Mouse (Mus musculus): ENCODE results near the gene Klhl33.
"Not testable (repeated sequence)": the region's sequence is repeated elsewhere in the genome, so short reads cannot be mapped to it uniquely, and the experiment has no call there.

Gene Klhl33

GRCm38 (mm10) chr14:50903973-50904827, 6.9 kb upstream of the Klhl33 start:
- DNase-seq (ENCODE audit: low read depth, low spot score): no peak

- not testable (repeated sequence) for DNase-seq (ENCODE audit: low read depth, low spot score)
Measured at GRCm38 (mm10) chr14:50897992-50898391, 685 bp upstream of the Klhl33 start.

GRCm38 (mm10) chr14:50896747-50897373, 447 bp downstream of the Klhl33 start:
- DNase-seq (ENCODE audit: low read depth, low spot score): no peak

GRCm38 (mm10) chr14:50895985-50896746, 1.1 kb downstream of the Klhl33 start:
- no peak for DNase-seq (ENCODE audit: low read depth, low spot score)

- no peak for DNase-seq (ENCODE audit: low read depth, low spot score)
Measured at GRCm38 (mm10) chr14:50895407-50895806, 1.9 kb downstream of the Klhl33 start.

- no peak for DNase-seq (ENCODE audit: low read depth, low spot score)
Measured at GRCm38 (mm10) chr14:50892541-50893459, 4.5 kb downstream of the Klhl33 start.

GRCm38 (mm10) chr14:50892091-50892490, 5.2 kb downstream of the Klhl33 start:
- no peak for DNase-seq (ENCODE audit: low read depth, low spot score)

GRCm38 (mm10) chr14:50891621-50892020, 5.7 kb downstream of the Klhl33 start:
- DNase-seq (ENCODE audit: low read depth, low spot score): no peak

GRCm38 (mm10) chr14:50876236-50876950, 20.9 kb downstream of the Klhl33 start:
- DNase-seq (ENCODE audit: low read depth, low spot score): no peak

- no peak for DNase-seq (ENCODE audit: low read depth, low spot score)
Measured at GRCm38 (mm10) chr14:50875591-50876230, 21.6 kb downstream of the Klhl33 start.

- DNase-seq (ENCODE audit: low read depth, low spot score): no peak
Measured at GRCm38 (mm10) chr14:50875175-50875574, 22.1 kb downstream of the Klhl33 start.

- peak; percentile 39 for DNase-seq (ENCODE audit: low read depth, low spot score)
Measured at GRCm38 (mm10) chr14:50871284-50871683, 26.0 kb downstream of the Klhl33 start.

GRCm38 (mm10) chr14:50870805-50871143, 26.5 kb downstream of the Klhl33 start:
- DNase-seq (ENCODE audit: low read depth, low spot score): no peak

GRCm38 (mm10) chr14:50869889-50870804, 27.2 kb downstream of the Klhl33 start, which contains the start of gene Tep1:
Gene Tep1 (minus strand): TSS chr14:50870560.
- DNase-seq (ENCODE audit: low read depth, low spot score): peak; percentile 94

GRCm38 (mm10) chr14:50868656-50869055, 28.7 kb downstream of the Klhl33 start:
- no peak for DNase-seq (ENCODE audit: low read depth, low spot score)

- no peak for DNase-seq (ENCODE audit: low read depth, low spot score)
Measured at GRCm38 (mm10) chr14:50868211-50868610, 29.1 kb downstream of the Klhl33 start.

- no peak for DNase-seq (ENCODE audit: low read depth, low spot score)
Measured at GRCm38 (mm10) chr14:50866966-50867365, 30.3 kb downstream of the Klhl33 start.

- DNase-seq (ENCODE audit: low read depth, low spot score): not testable (repeated sequence)
Measured at GRCm38 (mm10) chr14:50865005-50865404, 32.3 kb downstream of the Klhl33 start.

GRCm38 (mm10) chr14:50862641-50863040, 34.7 kb downstream of the Klhl33 start:
- no peak for DNase-seq (ENCODE audit: low read depth, low spot score)

Measured in ES-CJ7 (cell line).